Mouse (Mus musculus): ENCODE measurements around the gene Nup50.

DNA sequence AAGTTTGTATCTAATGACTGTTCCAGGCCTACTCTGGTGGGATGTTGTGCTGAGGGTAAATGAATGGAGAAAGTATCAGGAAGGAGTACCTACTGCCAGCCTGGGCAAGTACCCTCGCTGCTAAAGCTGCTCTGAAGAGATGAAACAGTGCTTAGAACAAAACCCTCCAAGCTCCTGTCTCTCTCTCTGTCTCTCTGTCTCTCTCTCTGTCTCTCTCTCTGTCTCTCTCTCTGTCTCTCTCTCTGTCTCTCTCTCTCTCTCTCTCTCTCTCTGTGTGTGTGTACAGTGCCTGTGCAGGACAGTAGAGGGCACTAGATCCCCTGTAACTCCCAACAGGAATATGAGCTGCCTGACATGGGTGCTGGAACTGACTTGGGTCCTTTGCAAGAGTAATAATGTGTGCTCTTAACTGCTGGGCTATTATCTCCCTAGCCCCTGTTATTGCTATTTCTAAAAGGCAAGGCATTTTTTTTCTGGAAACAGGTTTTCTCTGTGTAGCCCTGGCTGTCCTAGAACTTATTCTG lies 2.3 kb downstream of the Nup50 start:
- TF ChIP-seq CTCF (IDR thresholded peaks at IDR 0.05; ENCODE audit: borderline replicate concordance, control insufficient read depth, extremely low read depth, insufficient read depth, low read length, poor library complexity) (no peak), POLR2A (IDR thresholded peaks at IDR 0.05; ENCODE audit: control insufficient read depth, extremely low read depth, insufficient read depth, low read length, poor library complexity) (no peak)
